Mouse (Mus musculus): Measurements from ENCODE around the gene Gm20831. TPM values are rescaled to one million over a fixed set of nuclear protein-coding genes. Genes with fewer than 3 reads are reported as not detected.

Gm20831 gene
- total RNA-seq (2023), result not detected in 4 replicates

DNA sequence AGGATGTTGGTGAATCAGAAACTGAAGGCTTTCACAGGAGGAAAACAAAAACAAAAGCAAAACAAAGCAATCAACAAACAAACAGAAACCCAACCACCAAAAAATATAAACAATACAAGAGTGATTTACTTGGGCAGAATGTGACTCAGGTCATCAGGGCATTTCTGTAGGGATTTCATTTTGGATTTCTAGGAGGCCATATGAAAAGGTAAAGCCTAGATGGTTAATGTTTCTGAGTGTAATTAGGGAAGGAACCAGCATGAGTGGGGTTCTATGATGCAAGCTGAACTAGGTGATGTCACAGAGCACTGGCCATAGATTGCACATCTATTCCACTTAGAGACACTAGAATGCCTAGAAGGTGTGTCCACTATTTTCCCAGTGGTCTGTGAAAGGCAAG lies at the start of gene Gm20831, which contains the start of gene Gm20772:
Gm20831 (plus strand) TSS at position 301 of the 400 bp plus-strand sequence.
Gm20772 (plus strand) TSS at position 301 of the 400 bp plus-strand sequence.

DNA sequence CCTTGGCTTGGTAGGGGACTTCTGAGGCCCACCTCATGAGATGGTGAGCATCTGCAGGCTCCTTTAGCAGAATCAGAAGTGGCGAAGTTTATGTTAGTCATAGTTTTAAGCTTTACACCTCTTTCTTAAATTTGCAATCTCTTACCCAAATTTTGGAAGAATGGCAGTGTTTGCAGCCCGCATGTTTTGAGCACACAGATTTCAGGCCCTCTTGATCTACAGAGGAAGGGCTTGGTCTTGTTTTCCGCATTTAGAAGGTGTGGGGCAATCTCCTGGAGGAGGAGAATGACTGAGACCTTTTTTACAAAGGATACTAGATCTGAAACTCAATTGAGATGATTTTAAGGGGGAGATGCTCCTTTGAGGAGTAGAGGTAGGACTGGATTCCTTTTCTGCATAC lies 28.4 kb upstream of the Gm20831 start, which contains the start of gene Gm21904:
Gm21904 (minus strand) TSS at position 101 of the 400 bp plus-strand sequence.

DNA sequence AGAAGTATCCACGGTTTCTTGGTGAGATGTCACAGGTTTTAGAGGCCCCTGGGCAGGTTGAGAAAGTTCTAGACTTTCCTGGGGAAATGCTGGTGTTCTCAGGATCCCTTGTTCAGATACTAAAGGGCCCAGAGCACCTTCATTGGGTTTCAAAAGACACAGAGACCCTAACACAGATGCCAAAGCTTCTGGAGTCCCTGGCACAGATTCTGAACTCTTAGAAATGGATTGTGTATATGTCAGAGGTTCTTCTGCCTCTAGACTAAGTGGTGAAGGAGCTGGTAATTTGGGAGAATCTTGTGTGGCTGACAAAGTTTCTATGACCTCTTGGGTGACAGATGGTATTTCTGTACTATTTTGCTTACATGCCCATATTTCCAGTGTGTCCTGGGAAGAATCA lies 62.7 kb downstream of the Gm20831 start, which contains the start of gene Srsy:
Srsy (minus strand) TSS at position 101 of the 400 bp plus-strand sequence.

Other genes starting within 250 kb of the Gm20831 start
- not detected in 4 replicates for gene Gm21904, start 28.5 kb upstream of the Gm20831 start, total RNA-seq (2023)
- gene Gm20772, start within 50 bp of the Gm20831 start, total RNA-seq (2023), result not detected in 4 replicates
- not detected in 4 replicates for gene Srsy, start 62.6 kb downstream of the Gm20831 start, total RNA-seq (2023)
- gene Gm21764, start 187.1 kb downstream of the Gm20831 start, total RNA-seq (2023), result not detected in 4 replicates
- not detected in 4 replicates for gene Ssty1, start 214.4 kb downstream of the Gm20831 start, total RNA-seq (2023)